ENCODE assay signal across 24 mouse cellular contexts in the genomic region with DNA sequence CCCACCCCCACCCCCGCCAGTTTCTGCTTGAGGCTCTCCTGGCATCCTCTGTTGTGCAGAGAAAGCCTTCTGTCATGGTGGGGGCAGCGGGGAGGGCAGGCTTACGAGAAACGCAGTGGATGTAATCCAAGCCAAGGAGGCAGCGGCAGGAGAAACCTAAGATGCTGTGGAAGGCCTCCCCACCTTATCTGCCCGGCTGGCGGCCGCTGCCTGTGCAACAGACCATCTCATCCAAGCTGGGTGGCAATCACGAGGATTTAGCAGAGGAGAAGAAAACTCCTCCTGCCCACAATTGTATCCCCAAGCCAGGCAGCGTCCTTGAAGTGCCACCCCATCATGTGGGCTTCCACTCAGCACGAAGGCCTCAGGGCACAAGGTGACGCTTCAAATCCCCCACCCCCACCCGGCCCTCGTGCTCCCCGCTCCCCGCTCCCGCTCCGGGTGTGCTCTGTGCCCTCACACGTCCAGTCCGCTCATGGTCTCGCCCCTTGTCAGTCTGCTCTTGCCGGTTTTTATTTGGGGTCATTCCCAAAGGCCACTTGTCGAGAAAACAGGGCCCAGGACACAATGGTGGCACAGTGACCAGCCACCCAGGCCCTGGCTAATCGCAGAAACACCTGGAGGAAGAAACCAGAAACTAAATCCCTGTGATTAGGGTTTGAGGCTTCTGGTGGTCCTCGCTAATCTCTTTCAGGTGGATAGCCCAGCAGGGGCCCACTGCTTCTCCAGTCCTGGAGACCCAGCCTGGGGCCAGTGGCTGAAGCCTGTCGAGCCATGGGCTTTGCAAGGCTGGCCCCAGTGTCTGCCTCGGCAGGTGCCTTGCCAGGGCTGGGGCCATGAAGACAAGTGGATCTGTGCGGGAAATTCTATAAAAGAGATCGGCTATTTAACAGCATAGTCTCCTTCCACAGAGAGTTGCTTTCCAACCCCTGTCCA. TPM values are rescaled to one million over a fixed set of nuclear protein-coding genes. Genes with fewer than 3 reads are reported as not detected.
DNase-seq lines count a peak whose midpoint lies in the region; ATAC-seq lines count a peak whose summit lies in the region.
"Had no signal": no experiment of that assay in that cellular context is flagged by ENCODE, and none has a peak within 500 bp of the region (broad histone marks: within the 10 kb centered on the region; RNA-seq: fewer than 3 reads in every experiment).

No protein-coding gene starts in this region.

- H3K27me3 ChIP-seq in kidney, embryonic 15.5 days: peaks cover 6% of the 10 kb centered on the region; the same call in 1 of the 2 replicates
- no peaks in the 10 kb centered on the region for H3K27me3 ChIP-seq in limb, embryonic 11.5 days (ENCODE audit: control insufficient read depth, insufficient read depth, low read length)
- H3K27me3 ChIP-seq: neural tube, embryonic 12.5 days had no signal

- no peak for DNase-seq in kidney, postnatal 14 days
- DNase-seq in embryo, embryonic 10 days (ENCODE audit: low spot score): peak; percentile 14
- peak; percentile 35 for DNase-seq in embryo, embryonic 11 days
- DNase-seq in limb, embryonic 11.5 days (ENCODE audit: low spot score): peak; percentile 59
- no peak for DNase-seq in gastrocnemius, adult 8-10 months (ENCODE audit: low spot score in 2 of 2)
- DNase-seq in adrenal gland, postnatal 14 days: no peak
- DNase-seq: adrenal gland, postnatal 25 days; cerebellum, adult 9-11 months; forebrain, postnatal 0 days; gastrocnemius, postnatal 14 days; liver, postnatal 0 days; lung, postnatal 4 days; thymus, adult 18-20 months had no signal

- H3K27ac ChIP-seq in kidney, embryonic 15.5 days: peak overlapping the region; percentile 60
- H3K27ac ChIP-seq in limb, embryonic 11.5 days (replicated peaks; ENCODE audit: low read depth, low read length): no peak overlapping the region; the same call in 1 of the 2 replicates
- H3K27ac ChIP-seq: limb, embryonic 15.5 days; neural tube, embryonic 12.5 days had no signal

- 0 out of 2 replicates have a peak overlapping the region, but pooled peaks have one; percentile 10 for H3K4me3 ChIP-seq in kidney, embryonic 15.5 days (replicated peaks)
- H3K4me3 ChIP-seq in limb, embryonic 11.5 days (ENCODE audit: low read depth, low read length): no peak overlapping the region
- H3K4me3 ChIP-seq: limb, embryonic 15.5 days; neural tube, embryonic 12.5 days had no signal

- H3K4me2 ChIP-seq in kidney, embryonic 15.5 days: peak overlapping the region; percentile 46
- H3K4me2 ChIP-seq in limb, embryonic 11.5 days (ENCODE audit: low read depth, severe bottlenecking): peak overlapping the region; percentile 20; the same call in 1 of the 2 replicates
- H3K4me2 ChIP-seq: limb, embryonic 15.5 days; neural tube, embryonic 12.5 days had no signal

- ATAC-seq in kidney, embryonic 15.5 days (replicated peaks; ENCODE audit: low FRiP score): peak; percentile 65
- ATAC-seq in limb, embryonic 11.5 days (ENCODE audit: insufficient number of reproducible peaks, low FRiP score, low TSS enrichment, low read depth): peak; percentile 48; the same call in 1 of the 2 replicates
- ATAC-seq: CD4-positive, CD25-positive, alpha-beta regulatory T cell, adult 4 months; forebrain, postnatal 0 days; inflammation-experienced regulatory T-cells, adult 6 months; liver, postnatal 0 days had no signal

- H3K9me3 ChIP-seq in kidney, embryonic 15.5 days (replicated peaks): no peaks in the 10 kb centered on the region
- no peaks in the 10 kb centered on the region; the same call in 1 of the 2 replicates for H3K9me3 ChIP-seq in limb, embryonic 11.5 days (ENCODE audit: control insufficient read depth, low read length)
- H3K9me3 ChIP-seq: limb, embryonic 15.5 days; neural tube, embryonic 12.5 days had no signal

- no peak overlapping the region for H3K9ac ChIP-seq in kidney, embryonic 15.5 days
- no peak overlapping the region for H3K9ac ChIP-seq in limb, embryonic 11.5 days (ENCODE audit: low read length)
- H3K9ac ChIP-seq: forebrain, postnatal 0 days; limb, embryonic 15.5 days; liver, postnatal 0 days; neural tube, embryonic 12.5 days had no signal

- 20% methylated on average over 28 of the region's 29 CpGs for WGBS in kidney, embryonic 15.5 days
- WGBS in limb, embryonic 11.5 days: 15% methylated on average over 29 of the region's 29 CpGs

- H3K4me1 ChIP-seq in kidney, embryonic 15.5 days: peaks cover 14% of the 10 kb centered on the region
- peaks cover 13% of the 10 kb centered on the region for H3K4me1 ChIP-seq in limb, embryonic 11.5 days (ENCODE audit: control insufficient read depth, insufficient read depth, low read length)
- H3K4me1 ChIP-seq: neural tube, embryonic 12.5 days had no signal

- H3K36me3 ChIP-seq in kidney, embryonic 15.5 days: no peaks in the 10 kb centered on the region
- H3K36me3 ChIP-seq in limb, embryonic 11.5 days (ENCODE audit: control insufficient read depth, insufficient read depth, low read length): no peaks in the 10 kb centered on the region
- H3K36me3 ChIP-seq: limb, embryonic 15.5 days; neural tube, embryonic 12.5 days had no signal

RNA-seq across cellular contexts. Expression of a gene that starts 58.6 kb away (rescaled TPM):
- polyA plus RNA-seq in kidney, embryonic 15.5 days (2015; fragmentation: Nextera tagmentation; extraction: Ambion mirVana): 0.17 TPM in 1 of 2 replicates, not detected in the other
- 24.4 and 33.2 TPM in 2 replicates for polyA plus RNA-seq in limb, embryonic 11.5 days (2014; fragmentation: Nextera tagmentation; extraction: Ambion mirVana)
- not detected for total RNA-seq in gastrocnemius, adult 8-10 months (2022)
- not detected in 2 replicates for total RNA-seq in adrenal gland, postnatal 14 days (2021)
- total RNA-seq: adrenal gland, postnatal 25 days; hematopoietic stem cell, adult 5-6 weeks; layer of hippocampus, postnatal 25 days; MEL; midbrain, postnatal 0 days had no signal
- polyA plus RNA-seq: CD4-positive, CD25-positive, alpha-beta regulatory T cell, adult 4 months; forebrain, postnatal 0 days; inflammation-experienced regulatory T-cells, adult 6 months; large intestine, adult 2 months; liver, postnatal 0 days; small intestine, adult 2 months had no signal

Comparison
In these comparisons a context has a peak if more than half of its experiments do, and no peak if none do; other contexts are left out.
1. DNase-seq: peak in embryo, embryonic 10 days (single experiment), embryo, embryonic 11 days (single experiment) and limb, embryonic 11.5 days (single experiment); none in kidney, postnatal 14 days (single experiment), gastrocnemius, adult 8-10 months (0 of 2) and adrenal gland, postnatal 14 days (single experiment).